Mouse (Mus musculus): ENCODE measurements around the gene Srrm4.

The Srrm4 gene

GRCm38 (mm10) chr5:116591346-116592048, at the start of gene Srrm4:
Gene Srrm4, minus strand, starts transcription at chr5:116591817.
- peak; percentile 6 for DNase-seq

DNA sequence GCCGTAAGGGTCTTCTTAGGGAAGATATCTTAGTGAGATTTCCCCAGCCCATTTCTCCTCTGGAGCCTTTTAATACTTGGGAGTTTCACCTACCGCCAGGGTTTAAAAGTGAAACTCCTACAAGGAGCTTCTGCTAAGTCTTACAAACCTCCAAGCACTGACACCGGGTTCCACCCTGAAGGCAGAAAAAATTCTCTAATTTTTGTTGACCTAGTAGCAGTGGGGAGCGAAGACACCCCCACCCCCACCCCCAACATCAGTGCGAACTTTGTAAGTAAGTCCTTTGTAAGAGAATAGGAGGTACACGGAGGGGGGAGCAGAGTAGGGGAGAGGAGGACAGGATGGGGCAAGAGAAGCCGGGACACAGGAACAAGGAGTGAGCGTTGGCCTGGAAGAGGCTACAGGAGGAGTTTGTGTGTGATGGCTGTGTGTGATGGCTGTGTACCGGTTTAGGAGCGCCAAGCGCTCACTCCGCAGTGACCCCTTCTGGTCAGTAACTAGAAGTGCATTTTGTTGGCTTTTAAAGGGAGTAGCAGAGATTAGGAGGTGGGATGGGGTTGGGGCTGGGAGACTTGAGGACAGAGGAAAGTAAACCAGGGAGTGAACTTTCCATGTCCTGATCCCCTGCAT, 1.3 kb upstream of the Srrm4 start:
- no peak for DNase-seq

- DNase-seq, result no peak
Measured at GRCm38 (mm10) chr5:116592049-116592800, 608 bp upstream of the Srrm4 start.

- no peak for DNase-seq
Measured at GRCm38 (mm10) chr5:116590698-116591097, 919 bp downstream of the Srrm4 start.

DNA sequence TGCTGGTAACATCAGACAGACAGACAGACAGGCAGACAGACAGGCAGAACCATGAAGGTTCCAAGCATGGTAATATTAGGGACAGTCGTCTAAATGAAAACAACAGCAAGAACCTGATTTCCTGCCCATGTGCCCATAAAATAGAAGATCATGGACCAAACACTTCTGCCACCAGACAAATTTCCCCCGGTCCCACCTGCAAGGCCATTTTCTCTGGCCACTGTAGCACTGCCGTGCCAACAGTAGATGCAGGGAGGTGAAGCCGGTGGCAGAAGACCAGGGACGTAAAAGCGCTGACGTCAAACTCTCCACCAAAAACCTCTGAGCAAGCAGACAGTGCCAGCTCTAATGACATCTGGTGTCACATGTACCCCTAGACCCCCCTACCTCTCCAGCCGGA, 2.0 kb downstream of the Srrm4 start:
- no peak for DNase-seq

DNA sequence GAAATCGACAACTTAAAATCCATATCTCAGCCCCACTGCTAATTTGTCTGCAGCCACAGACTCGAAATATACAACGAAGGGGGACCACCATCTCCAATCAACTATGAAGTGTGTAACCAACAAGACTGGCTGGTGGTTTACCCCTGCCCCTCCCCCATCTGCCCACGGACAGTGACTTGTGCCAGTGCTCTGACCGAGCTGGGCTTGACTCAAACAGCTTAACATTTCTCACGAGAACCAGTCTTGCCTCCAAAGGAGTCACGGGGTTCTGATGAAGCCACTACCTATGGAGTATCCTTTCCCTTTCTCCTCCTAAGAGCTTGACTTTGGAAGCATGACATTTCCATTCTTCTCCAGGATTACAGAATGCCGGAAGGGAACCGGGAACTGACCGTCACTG, 2.8 kb downstream of the Srrm4 start:
- DNase-seq, result no peak

- DNase-seq, result no peak
Measured at GRCm38 (mm10) chr5:116579533-116579932, 12.1 kb downstream of the Srrm4 start.

- no peak for DNase-seq
Measured at GRCm38 (mm10) chr5:116577082-116577481, 14.5 kb downstream of the Srrm4 start.

DNA sequence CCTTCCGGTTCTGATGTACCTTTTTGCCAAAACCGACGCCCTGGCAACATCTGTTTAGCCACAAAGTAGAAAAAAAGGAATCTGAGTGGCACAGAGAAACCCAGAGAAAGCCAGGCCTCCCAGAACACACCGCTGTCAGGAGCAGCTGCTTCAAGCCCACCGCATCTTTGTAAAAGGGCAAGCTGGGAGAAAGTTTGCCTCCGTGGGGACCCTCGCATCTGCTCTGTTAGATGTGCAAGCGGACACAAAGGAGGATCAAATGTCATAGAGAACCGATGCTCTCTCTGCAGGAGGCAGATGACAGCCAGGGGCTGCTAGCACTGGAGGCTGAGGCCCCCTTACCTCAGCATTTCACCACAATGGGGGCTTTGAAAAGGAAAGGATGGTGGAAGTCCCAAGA, 18.3 kb downstream of the Srrm4 start:
- no peak for DNase-seq

DNA sequence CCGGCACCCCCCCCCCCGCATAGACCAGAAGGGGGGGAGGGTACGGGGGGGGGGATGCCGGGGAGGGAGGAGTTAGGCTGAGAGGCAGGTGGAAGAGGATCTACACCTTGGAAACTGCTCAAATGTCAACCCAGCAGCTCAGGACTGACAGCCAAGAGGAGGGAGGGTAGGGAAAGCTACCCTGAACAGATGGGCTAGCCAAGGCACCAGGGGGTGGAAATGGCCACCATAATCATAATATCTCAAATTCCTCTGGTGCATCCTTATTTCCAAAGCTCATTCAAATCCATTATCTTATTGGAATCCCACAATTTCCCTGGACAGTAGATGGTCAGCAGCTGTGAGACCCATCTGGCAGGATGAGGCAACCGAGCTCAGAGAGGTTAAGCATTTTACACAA, 19.7 kb downstream of the Srrm4 start:
- DNase-seq, result no peak

- no peak for DNase-seq
Measured at GRCm38 (mm10) chr5:116571232-116571861, 20.3 kb downstream of the Srrm4 start.

DNA sequence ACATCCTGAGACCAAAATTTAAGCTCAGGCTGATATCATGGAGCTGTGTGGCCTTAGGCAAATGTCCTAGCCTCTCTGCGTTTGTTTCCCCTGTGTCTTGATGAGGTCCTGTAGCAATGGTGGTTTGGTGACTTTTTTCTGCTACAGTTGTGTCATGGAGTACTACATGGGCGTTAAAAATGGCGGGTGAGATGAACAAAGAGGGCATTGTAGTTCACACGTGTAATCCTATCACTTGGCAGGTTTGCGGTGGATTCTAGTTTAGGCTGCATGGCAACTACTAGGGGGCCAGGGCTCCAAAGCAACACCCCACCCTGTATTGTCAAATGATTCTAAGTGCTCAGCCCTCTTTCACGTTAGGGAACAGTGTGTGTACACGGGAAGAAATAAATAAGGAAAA, 21.1 kb downstream of the Srrm4 start:
- no peak for DNase-seq

DNA sequence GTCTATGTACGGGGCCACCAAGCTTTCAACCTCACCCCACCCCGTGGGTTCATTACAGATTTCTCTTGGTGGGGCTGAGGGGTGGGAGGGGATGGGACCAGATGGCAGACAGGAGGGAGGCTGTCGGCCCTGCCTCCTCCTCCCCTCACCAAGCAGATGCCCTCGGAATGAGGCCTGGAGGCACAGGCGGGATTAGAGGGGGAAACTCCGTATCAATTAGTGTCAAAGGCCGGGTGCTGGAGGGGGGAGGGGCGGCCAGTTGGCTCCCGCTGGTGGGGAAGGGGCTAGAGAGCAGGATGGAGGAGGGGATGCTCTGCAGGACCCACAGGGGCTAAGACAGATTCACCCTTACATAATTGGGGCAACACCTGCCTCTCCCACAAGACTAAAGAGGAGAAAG, 22.0 kb downstream of the Srrm4 start:
- no peak for DNase-seq

DNA sequence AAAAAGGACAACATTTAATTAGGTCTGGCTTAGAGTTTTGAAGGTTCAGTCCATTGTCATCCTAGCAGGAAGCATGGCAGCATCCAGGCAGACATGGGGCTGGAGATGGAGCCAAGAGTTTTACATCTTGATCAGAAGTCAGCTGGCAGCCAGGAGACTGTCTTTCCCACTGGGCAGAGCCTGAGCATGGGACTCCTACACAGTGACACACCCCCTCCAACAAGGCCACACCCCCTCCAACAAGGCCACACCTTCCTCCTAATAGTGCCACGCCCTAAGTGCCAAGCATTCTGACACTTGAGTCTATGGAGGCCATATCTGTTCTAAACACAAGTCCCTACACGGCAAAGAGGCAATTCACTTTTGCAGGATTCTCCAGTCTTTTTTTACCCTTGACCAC, 23.6 kb downstream of the Srrm4 start:
- no peak for DNase-seq

- DNase-seq, result no peak
Measured at GRCm38 (mm10) chr5:116567298-116567697, 24.3 kb downstream of the Srrm4 start.

- DNase-seq, result no peak
Measured at GRCm38 (mm10) chr5:116566385-116567045, 25.1 kb downstream of the Srrm4 start.

- no peak for DNase-seq
Measured at GRCm38 (mm10) chr5:116565573-116565972, 26.0 kb downstream of the Srrm4 start.

DNA sequence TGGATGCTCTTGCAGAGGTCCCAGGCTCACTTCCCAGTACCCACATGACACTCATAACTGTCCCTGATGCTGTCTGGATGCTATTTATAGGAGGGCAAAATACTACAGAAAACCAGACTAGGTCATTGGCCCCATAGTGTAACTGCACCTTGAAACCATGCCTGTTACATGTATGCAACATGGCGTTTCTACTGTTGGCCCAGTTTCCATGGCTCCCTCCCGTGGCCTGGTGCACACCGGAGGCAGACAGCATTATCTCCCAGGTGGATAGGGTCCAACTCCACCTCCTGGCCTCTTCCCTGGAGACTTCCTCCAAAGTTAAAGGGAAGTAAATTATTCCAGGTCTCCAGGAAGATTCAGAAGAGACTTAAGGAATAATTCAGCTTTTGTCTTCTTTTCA, 27.2 kb downstream of the Srrm4 start:
- no peak for DNase-seq

DNA sequence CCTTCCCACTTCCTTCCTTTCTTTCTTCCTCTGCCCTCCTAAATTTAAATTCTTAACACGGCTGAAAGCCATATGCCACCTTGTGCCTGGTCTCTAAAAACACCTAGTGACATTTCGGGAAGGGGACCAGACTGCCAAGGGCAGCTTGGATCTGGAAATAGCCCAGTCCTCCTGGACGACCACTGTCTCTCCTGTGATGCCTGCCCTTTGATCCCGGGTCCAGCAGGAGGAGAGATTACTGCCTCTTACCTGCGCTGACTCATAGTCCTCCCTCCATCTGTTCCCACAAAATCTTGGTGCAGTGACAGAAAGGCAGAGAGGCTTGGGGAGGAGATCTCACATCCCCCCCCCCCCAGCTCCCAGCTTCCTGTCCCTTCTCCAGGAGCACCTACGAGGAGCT, 27.9 kb downstream of the Srrm4 start:
- DNase-seq, result no peak

GRCm38 (mm10) chr5:116559091-116559490, 32.5 kb downstream of the Srrm4 start:
- no peak for DNase-seq

DNA sequence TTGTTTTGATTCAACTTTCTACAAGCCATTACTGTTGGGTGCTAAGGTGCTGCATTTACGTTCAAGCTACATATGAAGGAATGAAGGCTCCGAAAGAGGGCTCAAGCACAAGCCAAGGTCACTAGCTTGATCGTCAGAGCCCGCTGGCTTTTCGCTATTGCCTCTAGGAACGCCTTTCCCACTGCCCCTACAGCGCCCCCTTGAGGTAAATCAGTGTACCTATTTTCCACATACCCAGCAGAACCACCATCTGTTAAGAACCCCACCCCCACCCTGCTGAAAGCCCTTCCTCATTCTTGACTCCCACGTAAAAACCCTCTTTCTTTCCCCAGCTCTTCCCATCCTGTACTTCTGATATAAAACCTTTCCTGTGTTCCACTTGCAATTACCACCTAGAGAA, 35.0 kb downstream of the Srrm4 start:
- DNase-seq, result no peak

GRCm38 (mm10) chr5:116553868-116554267, 37.7 kb downstream of the Srrm4 start:
- no peak for DNase-seq

- DNase-seq, result no peak
Measured at GRCm38 (mm10) chr5:116553106-116553505, 38.5 kb downstream of the Srrm4 start.

All from thymus, postnatal 14 days (tissue).